Mouse (Mus musculus) gastrocnemius, postnatal 10 days (tissue): ENCODE measurements around the gene Txnip. TPM values are rescaled to one million over a fixed set of nuclear protein-coding genes. Genes with fewer than 3 reads are reported as not detected.

Source experiments
- DNase-seq: peaks from one replicate; pipeline ENCODE4 v3.0.0; 2021; ENCODE audit warnings: mixed read lengths
- total RNA-seq, 2 experiments: library from RNA; stranded (reverse); gene quantifications; 2 replicates each; pipeline ENCODE4 v1.2.3; 2021

The Txnip gene
- total RNA-seq, 2 experiments from 2014 or later = 484 to 520 TPM

DNA sequence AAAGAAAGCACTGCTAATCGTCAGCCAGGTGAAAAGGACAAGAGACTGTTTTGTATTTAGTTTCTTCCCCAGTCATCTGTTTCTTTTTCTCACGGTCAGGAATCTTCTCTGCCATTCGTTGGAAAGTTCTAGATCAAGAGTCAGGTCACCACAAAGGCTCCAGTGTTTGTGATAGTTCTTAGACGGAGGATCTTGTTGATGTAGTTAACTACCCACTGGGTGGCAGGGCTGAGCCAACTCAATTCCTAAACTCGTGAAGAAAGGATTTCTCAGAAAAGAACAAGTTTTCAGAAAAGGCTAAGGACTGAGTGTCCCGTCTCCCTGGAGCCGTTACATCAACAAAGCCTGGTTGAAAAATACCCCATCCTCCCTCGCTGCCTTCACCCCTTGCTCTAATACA lies 6.6 kb upstream of the Txnip start:
- DNase-seq = no peak

GRCm38 (mm10) chr3:96551890-96552289 lies 5.9 kb upstream of the Txnip start:
- DNase-seq = no peak

DNA sequence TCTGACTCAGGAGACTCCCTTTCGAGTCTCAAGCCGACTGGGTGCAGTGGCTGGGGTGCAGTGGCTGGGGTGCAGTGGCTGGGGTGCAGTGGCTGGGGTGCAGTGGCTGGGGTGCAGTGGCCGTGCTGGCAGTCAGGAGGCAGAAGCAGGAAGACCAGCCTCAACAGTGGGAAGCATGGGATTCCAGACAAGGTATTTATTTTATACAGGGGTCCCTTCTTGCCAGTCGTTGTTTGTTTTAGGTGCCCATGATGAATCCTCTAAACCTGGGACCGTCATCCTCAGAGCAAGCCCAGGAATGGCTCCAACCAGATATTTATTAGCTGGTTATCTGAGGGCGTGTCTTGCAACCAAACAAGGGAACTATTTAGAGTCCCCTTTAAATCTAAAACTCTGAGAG lies 4.2 kb upstream of the Txnip start:
- DNase-seq = no peak

DNA sequence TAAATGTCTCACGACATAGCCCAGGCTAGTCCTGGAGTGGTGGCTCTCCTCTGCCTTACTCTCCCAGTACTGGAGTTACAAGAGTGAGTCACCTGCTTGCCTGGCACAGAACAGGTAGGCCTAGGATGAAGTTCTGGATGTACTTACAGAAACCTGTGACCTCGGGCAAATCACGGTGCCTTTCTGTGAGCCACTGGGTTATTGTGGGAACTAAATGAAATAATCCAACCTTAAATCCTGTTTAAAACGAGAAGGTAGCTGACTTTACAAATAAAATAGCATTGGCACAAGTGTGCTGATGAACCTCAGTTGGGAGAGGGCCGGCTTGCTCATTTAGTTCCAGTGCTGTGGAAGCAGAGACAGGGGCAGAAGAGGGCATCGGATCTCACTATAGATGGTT lies 3.5 kb upstream of the Txnip start:
- DNase-seq = no peak

GRCm38 (mm10) chr3:96555041-96555596 lies 2.6 kb upstream of the Txnip start:
- DNase-seq = peak; percentile 77

DNA sequence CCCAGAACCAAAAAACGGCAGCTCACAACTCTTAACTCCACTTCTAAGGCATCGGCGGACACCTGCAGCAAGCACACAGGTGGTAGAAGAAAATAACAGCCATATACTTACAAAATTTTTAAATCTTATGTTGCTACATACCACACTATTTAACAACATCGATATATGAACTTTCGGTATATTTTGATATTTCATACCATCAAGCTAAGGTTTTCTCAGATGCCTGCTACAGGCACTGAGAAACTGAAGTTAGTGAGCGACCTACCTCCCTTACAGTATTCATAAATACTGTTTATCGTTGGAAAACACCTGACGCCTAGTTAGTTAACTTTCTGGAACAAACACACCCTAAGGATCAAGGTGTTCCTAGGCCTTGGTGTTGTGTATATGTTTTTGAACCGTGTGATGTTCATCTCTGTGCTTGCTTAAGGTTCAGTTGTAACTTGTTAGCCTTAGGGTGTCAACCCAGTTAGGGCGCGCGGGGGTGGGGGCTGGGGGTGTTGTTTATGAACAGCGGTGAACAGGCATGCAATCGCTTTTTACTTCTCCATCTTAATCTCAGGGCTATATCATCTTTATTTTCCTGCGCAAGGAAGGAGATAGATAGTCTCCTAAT lies 1.6 kb upstream of the Txnip start:
- no peak for DNase-seq

DNA sequence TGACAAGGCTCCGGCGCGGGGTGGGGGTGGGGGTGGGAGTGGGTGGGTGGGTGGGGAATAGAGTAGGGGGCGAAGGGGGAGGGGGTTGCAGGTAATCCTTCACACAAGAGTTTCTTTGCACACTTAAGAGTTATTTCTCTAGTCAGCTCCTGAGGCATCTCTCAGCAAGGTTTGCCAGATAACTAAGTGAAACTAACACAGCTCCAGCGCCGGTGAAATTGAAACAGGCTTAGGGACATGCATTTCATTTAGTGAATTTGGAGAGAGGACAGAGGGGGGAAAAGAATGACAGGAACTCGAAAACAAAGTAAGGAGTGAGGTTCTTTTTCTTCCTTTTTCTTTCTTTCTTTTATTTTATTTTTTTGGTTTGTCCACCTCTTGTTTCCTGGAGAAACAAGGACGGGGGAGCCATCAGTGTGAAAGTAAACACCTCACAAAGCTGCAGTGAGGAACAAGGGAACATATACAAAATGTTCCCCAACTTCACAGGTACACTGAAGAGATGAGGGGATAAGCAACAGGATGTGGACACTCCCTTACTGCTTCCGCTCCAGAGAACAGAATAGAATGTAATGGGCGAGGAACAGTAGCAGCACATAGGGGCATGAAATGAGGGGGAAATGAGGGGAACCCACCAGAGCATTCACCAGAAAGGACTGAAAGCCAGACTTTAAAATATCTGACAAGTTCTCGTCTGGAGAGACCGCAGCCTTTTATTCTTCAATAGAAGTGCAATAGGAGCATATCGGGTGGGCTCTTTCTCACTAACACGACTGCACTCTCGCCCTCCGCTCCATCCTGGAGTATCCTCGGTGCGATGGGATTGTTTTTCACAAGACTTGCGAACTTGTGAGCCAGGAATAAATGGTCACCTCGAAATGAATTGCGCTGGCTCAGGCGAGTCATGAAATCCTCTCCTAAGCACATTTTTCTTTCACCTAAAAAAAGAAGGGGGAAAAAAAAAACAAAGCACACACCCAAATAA lies 814 bp upstream of the Txnip start:
- DNase-seq = no peak

GRCm38 (mm10) chr3:96558159-96558558 lies 402 bp downstream of the Txnip start:
- DNase-seq = no peak

GRCm38 (mm10) chr3:96558668-96559196 lies 975 bp downstream of the Txnip start:
- no peak for DNase-seq

DNA sequence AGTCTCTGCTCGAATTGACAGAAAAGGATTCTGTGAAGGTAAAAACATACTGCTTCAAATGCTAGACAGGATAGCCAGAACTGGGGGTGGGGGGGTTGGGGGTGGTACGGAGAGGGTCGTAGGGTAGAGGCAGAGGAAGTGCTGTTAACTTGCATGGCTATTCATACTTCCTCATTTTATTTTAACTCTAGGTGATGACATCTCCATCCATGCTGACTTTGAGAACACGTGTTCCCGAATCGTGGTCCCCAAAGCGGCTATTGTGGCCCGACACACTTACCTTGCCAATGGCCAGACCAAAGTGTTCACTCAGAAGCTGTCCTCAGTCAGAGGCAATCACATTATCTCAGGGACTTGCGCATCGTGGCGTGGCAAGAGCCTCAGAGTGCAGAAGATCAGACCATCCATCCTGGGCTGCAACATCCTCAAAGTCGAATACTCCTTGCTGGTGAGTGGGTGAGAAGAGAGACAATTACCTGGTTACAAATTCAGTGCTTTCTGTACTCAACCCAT lies 1.7 kb downstream of the Txnip start:
- no peak for DNase-seq

- no peak for DNase-seq
These were observed 2.4 kb downstream of the Txnip start for GRCm38 (mm10) chr3:96559911-96560850.

GRCm38 (mm10) chr3:96560881-96561668 lies 3.3 kb downstream of the Txnip start:
- no peak for DNase-seq

GRCm38 (mm10) chr3:96561946-96562681 lies 4.4 kb downstream of the Txnip start:
- DNase-seq = peak; percentile 45

GRCm38 (mm10) chr3:96563267-96563666 lies 5.5 kb downstream of the Txnip start:
- DNase-seq = no peak

- no peak for DNase-seq
These were observed 6.3 kb downstream of the Txnip start for GRCm38 (mm10) chr3:96563911-96564632.

DNA sequence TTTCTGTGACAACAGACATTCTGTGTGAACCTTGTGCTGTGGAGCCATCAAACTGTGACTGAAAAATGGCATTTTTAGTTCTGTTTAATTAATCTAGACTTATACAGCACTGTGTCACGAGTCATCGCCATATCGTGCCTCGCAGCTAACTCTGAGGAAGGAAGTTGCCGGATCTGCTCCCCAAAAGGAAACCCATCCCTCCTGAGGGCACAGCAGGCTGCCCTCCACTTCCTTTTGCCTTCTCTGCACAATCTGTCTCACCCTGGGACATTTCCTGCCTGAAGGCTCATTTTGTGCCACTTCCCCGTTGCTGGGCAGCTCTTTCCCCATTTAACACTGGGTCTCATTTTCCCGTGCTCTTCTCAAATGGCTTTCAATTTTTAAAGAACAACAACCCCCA lies 6.9 kb downstream of the Txnip start:
- no peak for DNase-seq

- no peak for DNase-seq
These were observed 7.3 kb downstream of the Txnip start for GRCm38 (mm10) chr3:96565105-96565504.

DNA sequence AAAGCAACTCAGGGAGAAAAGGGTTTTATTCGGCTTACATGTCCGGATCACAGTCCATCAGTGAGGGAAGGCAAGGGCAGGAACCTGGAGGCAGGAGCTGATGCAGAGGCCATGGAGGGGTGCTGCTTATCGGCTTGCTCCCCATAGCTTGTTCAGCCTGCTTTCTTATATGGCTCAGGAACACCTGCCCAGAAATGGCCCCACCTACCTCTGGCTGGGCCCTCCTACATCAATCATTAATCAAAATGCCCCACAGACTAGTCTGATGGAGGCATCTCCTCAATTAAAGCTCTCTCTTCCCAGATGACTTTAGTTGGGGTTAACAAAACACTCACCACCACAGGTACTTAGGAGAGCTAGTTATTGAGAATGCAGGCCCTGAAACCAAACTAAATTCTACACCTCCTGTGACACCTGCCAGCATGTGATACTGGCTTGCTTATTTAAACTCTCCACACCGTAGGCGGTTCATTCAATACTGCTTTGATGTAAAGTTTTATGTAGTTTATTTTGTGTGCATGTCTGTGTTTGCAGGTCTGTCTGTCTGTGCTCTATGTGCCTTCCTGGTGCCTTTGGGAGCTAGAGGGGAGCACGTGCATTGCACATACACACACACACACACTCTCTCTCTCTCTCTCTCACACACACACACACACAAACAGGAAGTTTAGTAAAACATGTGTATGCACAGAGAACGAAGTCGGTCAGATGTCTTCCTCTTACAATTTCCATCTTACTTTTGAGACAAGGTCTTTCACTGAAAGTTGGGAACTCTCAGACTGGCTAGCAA lies 9.1 kb downstream of the Txnip start:
- no peak for DNase-seq
